Mouse (Mus musculus) heart, adult 2 months (tissue): Measurements from ENCODE around the gene Zfp282. TPM values are rescaled to one million over a fixed set of nuclear protein-coding genes. Genes with fewer than 3 reads are reported as not detected.
A peak's percentile ranks its signal among the peaks of the same experiment; 100 is the strongest.
"Not testable (repeated sequence)": the region's sequence is repeated elsewhere in the genome, so short reads cannot be mapped to it uniquely, and the experiment has no call there.

ENCODE experiments used
- DNase-seq, 2 experiments: peaks; one replicate each; pipeline ENCODE4 v3.0.0; 2021
- H3K27ac ChIP-seq: fragments of 200-600 bp; 2 replicates; pipeline ENCODE4 v1.8.1; 2022
- H3K27me3 ChIP-seq: fragments of 200-500 bp; 2 replicates; pipeline ENCODE4 v1.6.1; 2012; ENCODE audit warnings: mild to moderate bottlenecking, low read length, inconsistent platforms, mixed read lengths; ENCODE audit not compliant: control insufficient read depth, insufficient read depth
- H3K36me3 ChIP-seq: fragments of 200-500 bp; 2 replicates; pipeline ENCODE4 v1.6.1; 2012; ENCODE audit warnings: low read length, inconsistent platforms; ENCODE audit not compliant: control insufficient read depth, insufficient read depth
- H3K4me1 ChIP-seq: fragments of 200-500 bp; 2 replicates; pipeline ENCODE4 v1.6.1; 2011; ENCODE audit warnings: low read length; ENCODE audit not compliant: control insufficient read depth, insufficient read depth
- H3K4me3 ChIP-seq: fragments of 200-600 bp; 2 replicates; pipeline ENCODE4 v1.8.1; 2022
- H3K79me2 ChIP-seq: fragments of 200-500 bp; replicated peaks from 2 replicates; pipeline ENCODE4 v1.6.1; 2012; ENCODE audit warnings: mild to moderate bottlenecking, inconsistent platforms, low read length, moderate library complexity, mixed read lengths; ENCODE audit not compliant: control insufficient read depth, insufficient read depth
- H3K9ac ChIP-seq: fragments of 200-500 bp; 2 replicates; pipeline ENCODE4 v1.6.1; 2012; ENCODE audit warnings: low read depth, mild to moderate bottlenecking, control low read depth, inconsistent platforms, low read length, mixed read lengths
- CTCF ChIP-seq: fragments of 200-600 bp; IDR thresholded peaks from 2 replicates; pipeline ENCODE4 v1.8.1; 2022; ENCODE audit warnings: antibody characterized with exemption, mild to moderate bottlenecking, moderate library complexity
- EP300 ChIP-seq: fragments of 200-500 bp; IDR thresholded peaks from 2 replicates; pipeline ENCODE4 v1.6.1; 2011; ENCODE audit warnings: low read depth, low read length, control low read depth; ENCODE audit not compliant: insufficient read depth
- POLR2A ChIP-seq: fragments of 200-500 bp; IDR thresholded peaks from 2 replicates; pipeline ENCODE4 v1.6.1; 2011; ENCODE audit warnings: mild to moderate bottlenecking, low read depth, low read length, control low read depth; ENCODE audit not compliant: insufficient read depth
- WGBS: fragments of 180-500 bp; shearing (Covaris S2); methylation state at CpG from one replicate; pipeline ENCODE4 v1.1.7; 2018; 5-methylcytosine and 5-hydroxymethylcytosine counted together
- intact Hi-C: fragments of 180-260 bp; cut with DNase I; formaldehyde crosslinking; loops from one replicate; pipeline ENCODE4 v1.15.1; 2025
- polyA plus RNA-seq: library from polyadenylated mRNA; depleted of rRNA; stranded (reverse); fragments of >200 nt; gene quantifications from 2 replicates; pipeline ENCODE4 v1.2.3, GENCODE M21; 2012
- total RNA-seq, 2 experiments: library from RNA; stranded (reverse); gene quantifications; 2 replicates each; pipeline ENCODE4 v1.2.3; 2021

Gene Zfp282
- total and polyA plus RNA-seq, 3 experiments: 3.0 to 5.1 (median 4.3) TPM

- Histone ChIP-seq H3K79me2 (peaks cover 3% of the 10 kb centered on the region), H3K9ac (no peak overlapping the region), H3K4me1 (no peaks in the 10 kb centered on the region), H3K36me3 (no peaks in the 10 kb centered on the region; the same call in 1 of the 2 replicates), H3K27ac (no peak overlapping the region), H3K4me3 (no peak overlapping the region), H3K27me3 (no peaks in the 10 kb centered on the region)
- intact Hi-C loops: no loop called here
- DNase-seq: no peak
- TF ChIP-seq EP300: no peak
- TF ChIP-seq CTCF: no peak
- TF ChIP-seq POLR2A: no peak
Observed at GRCm38 (mm10) chr6:47845779-47846178, 31.2 kb upstream of the Zfp282 start.

DNA sequence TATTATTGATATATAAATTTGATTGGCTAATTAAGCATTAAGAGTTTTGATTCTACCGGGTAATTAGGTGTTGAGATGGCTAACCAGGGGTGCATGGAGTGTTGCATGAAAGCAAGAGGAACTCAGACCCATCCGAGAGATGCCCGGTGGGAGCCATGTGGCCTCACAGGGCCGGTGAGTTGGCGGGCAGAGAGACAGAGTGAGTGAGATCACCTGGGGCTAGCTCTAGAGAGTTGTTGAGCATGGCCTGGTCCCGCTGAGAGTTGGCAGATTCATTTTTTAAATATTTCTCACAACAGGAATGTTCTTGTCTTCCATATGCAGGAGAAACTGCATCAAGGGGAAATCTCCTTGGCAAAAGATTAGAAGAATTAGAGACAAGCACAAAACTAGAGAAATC is 19.8 kb upstream of the Zfp282 start:
- 92% methylated on average over 6 of the region's 6 CpGs for WGBS
- Histone ChIP-seq H3K4me3 (no peak overlapping the region), H3K27me3 (no peaks in the 10 kb centered on the region), H3K36me3 (no peaks in the 10 kb centered on the region), H3K4me1 (no peaks in the 10 kb centered on the region), H3K79me2 (no peaks in the 10 kb centered on the region), H3K27ac (no peak overlapping the region), H3K9ac (no peak overlapping the region)
- intact Hi-C loops: no loop called here
- no peak for DNase-seq
- TF ChIP-seq CTCF (no peak), POLR2A (no peak), EP300 (no peak)

DNA sequence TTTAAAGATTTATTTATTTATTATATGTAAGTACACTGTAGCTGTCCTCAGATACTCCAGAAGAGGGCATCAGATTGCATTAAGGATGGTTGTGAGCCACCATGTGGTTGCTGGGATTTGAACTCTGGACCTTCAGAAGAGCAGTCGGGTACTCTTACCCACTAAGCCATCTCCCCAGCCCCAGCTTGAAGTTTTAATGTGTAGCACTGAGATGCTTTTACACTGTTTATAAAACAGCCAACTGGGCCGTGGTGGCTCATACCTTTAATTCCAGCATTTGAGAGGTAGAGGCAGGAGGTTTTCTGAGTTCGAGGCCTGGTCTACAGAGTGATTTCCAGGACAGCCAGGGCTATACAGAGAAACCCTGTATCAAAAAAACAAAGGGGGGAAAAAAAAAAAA is 19.3 kb upstream of the Zfp282 start:
- H3K27ac ChIP-seq, H3K36me3 ChIP-seq, H3K27me3 ChIP-seq, H3K79me2 ChIP-seq, intact Hi-C loops, H3K4me1 ChIP-seq, H3K9ac ChIP-seq, DNase-seq, H3K4me3 ChIP-seq: not testable (repeated sequence)
- 90% methylated on average over 3 of the region's 3 CpGs for WGBS

DNA sequence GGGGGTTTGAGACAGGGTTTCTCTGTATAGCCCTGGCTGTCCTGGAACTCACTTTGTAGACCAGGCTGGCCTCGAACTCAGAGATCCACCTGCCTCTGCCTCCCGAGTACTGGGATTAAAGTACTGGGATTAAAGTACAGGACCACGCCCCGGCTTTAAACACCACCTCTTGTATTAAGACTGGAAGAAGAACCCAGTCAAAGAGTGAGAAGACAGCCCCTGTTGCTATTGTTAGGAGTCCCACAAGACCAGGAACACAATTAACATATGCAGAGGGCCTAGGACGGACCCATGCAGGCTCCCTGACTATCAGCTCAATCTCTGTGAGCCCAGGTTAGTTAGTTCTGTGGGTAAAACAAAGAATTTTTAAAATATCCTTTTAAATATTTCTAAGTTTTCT is 4.7 kb upstream of the Zfp282 start:
- Histone ChIP-seq H3K79me2 (no peaks in the 10 kb centered on the region), H3K27ac (no peak overlapping the region), H3K4me1 (no peaks in the 10 kb centered on the region), H3K27me3 (no peaks in the 10 kb centered on the region), H3K9ac (no peak overlapping the region), H3K36me3 (no peaks in the 10 kb centered on the region), H3K4me3 (no peak overlapping the region)
- DNase-seq: no peak
- TF ChIP-seq POLR2A (no peak), CTCF (no peak), EP300 (no peak)
- 93% methylated on average over 5 of the region's 5 CpGs for WGBS
- intact Hi-C loops: no loop called here

- H3K9ac ChIP-seq: peak overlapping the region; percentile 92
- intact Hi-C loops: loop anchor here (1.0 to 5.0 kb wide), 4 partner anchors 42 to 209 kb away; partner anchors contain the start of genes Zfp212, Zfp398 and Zfp746
- peaks cover 2% of the 10 kb centered on the region for H3K79me2 ChIP-seq
- peaks cover 4% of the 10 kb centered on the region; the same call in 1 of the 2 replicates for H3K36me3 ChIP-seq
- WGBS: under 1% methylated on average over 71 of the region's 71 CpGs
- peak; percentile 92 to 94 for DNase-seq
- TF ChIP-seq POLR2A: peak; percentile 62
- no peak for TF ChIP-seq EP300
- peak; percentile 85 for TF ChIP-seq CTCF
- peak overlapping the region; percentile 97 for H3K4me3 ChIP-seq
- peak overlapping the region; percentile 94 for H3K27ac ChIP-seq
- H3K4me1 ChIP-seq: peaks cover 9% of the 10 kb centered on the region
- H3K27me3 ChIP-seq: no peaks in the 10 kb centered on the region
Observed at GRCm38 (mm10) chr6:47877461-47878132, 593 bp downstream of the Zfp282 start.

- Histone ChIP-seq H3K4me1 (peaks cover 9% of the 10 kb centered on the region), H3K27ac (peak overlapping the region; percentile 94), H3K4me3 (peak overlapping the region; percentile 97), H3K79me2 (peaks cover 2% of the 10 kb centered on the region), H3K9ac (peak overlapping the region; percentile 92), H3K27me3 (no peaks in the 10 kb centered on the region), H3K36me3 (peaks cover 4% of the 10 kb centered on the region; the same call in 1 of the 2 replicates)
- intact Hi-C loops: loop anchor here (5.0 kb wide), 1 partner anchor 81 kb away; no protein-coding TSS in a partner anchor
- 3% methylated on average over 11 of the region's 11 CpGs for WGBS
- no peak for TF ChIP-seq CTCF
- no peak for TF ChIP-seq POLR2A
- no peak for TF ChIP-seq EP300
- peak in 1 of 2 experiments; percentile 29 for DNase-seq
Observed at GRCm38 (mm10) chr6:47878133-47878514, 1.1 kb downstream of the Zfp282 start.
